Mouse (Mus musculus): ENCODE results near the gene Ap1s3. TPM values are rescaled to one million over a fixed set of nuclear protein-coding genes. Genes with fewer than 3 reads are reported as not detected.

Ap1s3 gene
- polyA plus RNA-seq, 1 experiment = not detected

GRCm38 (mm10) chr1:79704672-79705071 lies 32.9 kb upstream of the Ap1s3 start:
- H3K4me1 ChIP-seq (ENCODE audit: control insufficient read depth, insufficient read depth, low read length) = 0 out of 2 replicates have a peak, but pooled peaks cover under 1% of the 10 kb centered on the region
- TF ChIP-seq CTCF (IDR thresholded peaks at IDR 0.05; ENCODE audit: insufficient read depth, low read depth, low read length) = no peak
- TF ChIP-seq POLR2A (IDR thresholded peaks at IDR 0.05; ENCODE audit: insufficient read depth, low read depth, low read length) = no peak
- H3K4me3 ChIP-seq (ENCODE audit: insufficient read depth, low read depth, low read length) = no peak overlapping the region
- H3K27ac ChIP-seq (ENCODE audit: insufficient read depth, low read depth, low read length) = no peak overlapping the region
- 89% methylated on average over 2 of the region's 2 CpGs for WGBS

- TF ChIP-seq CTCF (IDR thresholded peaks at IDR 0.05; ENCODE audit: insufficient read depth, low read depth, low read length) (no peak), POLR2A (IDR thresholded peaks at IDR 0.05; ENCODE audit: insufficient read depth, low read depth, low read length) (no peak)
- no peak overlapping the region for H3K4me3 ChIP-seq (ENCODE audit: insufficient read depth, low read depth, low read length)
- WGBS = 79% methylated on average over 8 of the region's 8 CpGs
- no peak overlapping the region for H3K27ac ChIP-seq (ENCODE audit: insufficient read depth, low read depth, low read length)
- no peaks in the 10 kb centered on the region for H3K4me1 ChIP-seq (ENCODE audit: control insufficient read depth, insufficient read depth, low read length)
These were observed 31.7 kb upstream of the Ap1s3 start for GRCm38 (mm10) chr1:79703520-79703919.

GRCm38 (mm10) chr1:79698506-79698905 lies 26.7 kb upstream of the Ap1s3 start:
- Histone ChIP-seq H3K4me1 (ENCODE audit: control insufficient read depth, insufficient read depth, low read length) (peaks cover 5% of the 10 kb centered on the region), H3K27ac (ENCODE audit: insufficient read depth, low read depth, low read length) (no peak overlapping the region), H3K4me3 (ENCODE audit: insufficient read depth, low read depth, low read length) (no peak overlapping the region)
- TF ChIP-seq POLR2A (IDR thresholded peaks at IDR 0.05; ENCODE audit: insufficient read depth, low read depth, low read length) (no peak), CTCF (IDR thresholded peaks at IDR 0.05; ENCODE audit: insufficient read depth, low read depth, low read length) (no peak)
- 90% methylated on average over 2 of the region's 2 CpGs for WGBS

- Histone ChIP-seq H3K4me3 (ENCODE audit: insufficient read depth, low read depth, low read length) (no peak overlapping the region), H3K27ac (ENCODE audit: insufficient read depth, low read depth, low read length) (no peak overlapping the region), H3K4me1 (ENCODE audit: control insufficient read depth, insufficient read depth, low read length) (peaks cover 5% of the 10 kb centered on the region)
- TF ChIP-seq CTCF (IDR thresholded peaks at IDR 0.05; ENCODE audit: insufficient read depth, low read depth, low read length) (no peak), POLR2A (IDR thresholded peaks at IDR 0.05; ENCODE audit: insufficient read depth, low read depth, low read length) (no peak)
- WGBS = 12% methylated on average over 9 of the region's 9 CpGs
These were observed 25.6 kb upstream of the Ap1s3 start for GRCm38 (mm10) chr1:79697382-79697781.

- no peak overlapping the region for H3K4me3 ChIP-seq (ENCODE audit: insufficient read depth, low read depth, low read length)
- H3K27ac ChIP-seq (ENCODE audit: insufficient read depth, low read depth, low read length) = no peak overlapping the region
- no peak for TF ChIP-seq POLR2A (IDR thresholded peaks at IDR 0.05; ENCODE audit: insufficient read depth, low read depth, low read length)
- TF ChIP-seq CTCF (IDR thresholded peaks at IDR 0.05; ENCODE audit: insufficient read depth, low read depth, low read length) = no peak
- peaks cover 5% of the 10 kb centered on the region for H3K4me1 ChIP-seq (ENCODE audit: control insufficient read depth, insufficient read depth, low read length)
- 45% methylated on average over 5 of the region's 5 CpGs for WGBS
These were observed 25.2 kb upstream of the Ap1s3 start for GRCm38 (mm10) chr1:79696933-79697332.

- Histone ChIP-seq H3K4me3 (ENCODE audit: insufficient read depth, low read depth, low read length) (no peak overlapping the region), H3K27ac (ENCODE audit: insufficient read depth, low read depth, low read length) (no peak overlapping the region), H3K4me1 (ENCODE audit: control insufficient read depth, insufficient read depth, low read length) (peaks cover 2% of the 10 kb centered on the region)
- TF ChIP-seq CTCF (IDR thresholded peaks at IDR 0.05; ENCODE audit: insufficient read depth, low read depth, low read length) = no peak
- 83% methylated on average over 3 of the region's 3 CpGs for WGBS
These were observed 20.7 kb upstream of the Ap1s3 start for GRCm38 (mm10) chr1:79692482-79692881.

- 88% methylated on average over 1 of the region's 1 CpGs for WGBS
These were observed 15.5 kb upstream of the Ap1s3 start for GRCm38 (mm10) chr1:79687254-79687653.

GRCm38 (mm10) chr1:79684027-79684426 lies 12.3 kb upstream of the Ap1s3 start:
- no peak overlapping the region for H3K27ac ChIP-seq (ENCODE audit: insufficient read depth, low read depth, low read length)
- TF ChIP-seq POLR2A (IDR thresholded peaks at IDR 0.05; ENCODE audit: insufficient read depth, low read depth, low read length) = no peak
- TF ChIP-seq CTCF (IDR thresholded peaks at IDR 0.05; ENCODE audit: insufficient read depth, low read depth, low read length) = no peak
- no peaks in the 10 kb centered on the region for H3K4me1 ChIP-seq (ENCODE audit: control insufficient read depth, insufficient read depth, low read length)
- H3K4me3 ChIP-seq (ENCODE audit: insufficient read depth, low read depth, low read length) = no peak overlapping the region

More at GRCm38 (mm10) chr1:79687254-79687653, 15.5 kb upstream of the Ap1s3 start:
- Histone ChIP-seq H3K4me3 (ENCODE audit: insufficient read depth, low read depth, low read length) (no peak overlapping the region), H3K4me1 (ENCODE audit: control insufficient read depth, insufficient read depth, low read length) (no peaks in the 10 kb centered on the region), H3K27ac (ENCODE audit: insufficient read depth, low read depth, low read length) (no peak overlapping the region)
- TF ChIP-seq CTCF (IDR thresholded peaks at IDR 0.05; ENCODE audit: insufficient read depth, low read depth, low read length) (no peak), POLR2A (IDR thresholded peaks at IDR 0.05; ENCODE audit: insufficient read depth, low read depth, low read length) (no peak)

GRCm38 (mm10) chr1:79682936-79683335 lies 11.2 kb upstream of the Ap1s3 start:
- WGBS = 13% methylated on average over 5 of the region's 5 CpGs
- TF ChIP-seq POLR2A (IDR thresholded peaks at IDR 0.05; ENCODE audit: insufficient read depth, low read depth, low read length) (no peak), CTCF (IDR thresholded peaks at IDR 0.05; ENCODE audit: insufficient read depth, low read depth, low read length) (no peak)
- Histone ChIP-seq H3K4me3 (ENCODE audit: insufficient read depth, low read depth, low read length) (no peak overlapping the region), H3K27ac (ENCODE audit: insufficient read depth, low read depth, low read length) (no peak overlapping the region), H3K4me1 (ENCODE audit: control insufficient read depth, insufficient read depth, low read length) (no peaks in the 10 kb centered on the region)

GRCm38 (mm10) chr1:79680777-79681176 lies 9.0 kb upstream of the Ap1s3 start:
- TF ChIP-seq POLR2A (IDR thresholded peaks at IDR 0.05; ENCODE audit: insufficient read depth, low read depth, low read length) (no peak), CTCF (IDR thresholded peaks at IDR 0.05; ENCODE audit: insufficient read depth, low read depth, low read length) (no peak)
- H3K4me3 ChIP-seq (ENCODE audit: insufficient read depth, low read depth, low read length) = no peak overlapping the region
- H3K27ac ChIP-seq (ENCODE audit: insufficient read depth, low read depth, low read length) = no peak overlapping the region
- no peaks in the 10 kb centered on the region for H3K4me1 ChIP-seq (ENCODE audit: control insufficient read depth, insufficient read depth, low read length)
- 91% methylated on average over 3 of the region's 3 CpGs for WGBS
